Mouse (Mus musculus) CH12.LX (cell line): Measurements from ENCODE around the gene Cenpx. TPM values are rescaled to one million over a fixed set of nuclear protein-coding genes. Genes with fewer than 3 reads are reported as not detected.
A peak's percentile ranks its signal among the peaks of the same experiment; 100 is the strongest.

Experiments used
- DNase-seq: peaks from one replicate; pipeline ENCODE4 v3.0.0-alpha.2; 2013; ENCODE audit errors: extremely low read depth
- H3K27ac ChIP-seq: 2 replicates; pipeline ENCODE4 v1.5.1; 2012; ENCODE audit warnings: low read depth, mild to moderate bottlenecking, control low read depth, moderate library complexity; ENCODE audit not compliant: insufficient read depth
- H3K27me3 ChIP-seq: replicated peaks from 2 replicates; pipeline ENCODE3; 2012; ENCODE audit warnings: inconsistent platforms
- H3K36me3 ChIP-seq, 2 experiments: replicated peaks in 1 of 2; 2 replicates each; pipeline versions ENCODE3 to v1.6.1; 2012; ENCODE audit warnings: inconsistent platforms in 1 of 2, low read length in 1 of 2, mild to moderate bottlenecking in 1 of 2, mixed read lengths in 1 of 2, moderate library complexity in 1 of 2; ENCODE audit not compliant: control insufficient read depth in 1 of 2, insufficient read depth in 1 of 2
- H3K4me1 ChIP-seq, 2 experiments: 2 replicates each; pipeline ENCODE4 v1.6.1; 2012; ENCODE audit warnings: inconsistent platforms in 1 of 2, moderate library complexity in 1 of 2; ENCODE audit not compliant: insufficient read depth in 2 of 2, control insufficient read depth in 1 of 2
- H3K4me2 ChIP-seq: 2 replicates; pipeline ENCODE4 v1.6.1; 2012; ENCODE audit warnings: low read depth, mild to moderate bottlenecking, control low read depth; ENCODE audit not compliant: poor library complexity, insufficient read depth, severe bottlenecking
- H3K4me3 ChIP-seq, 3 experiments: fragments of 150-350 bp in 1 of 3; sonication (generic) in 1 of 3; replicated peaks in 1 of 3; 2 replicates each; pipeline versions ENCODE3 to v1.5.1; 2011 to 2012; ENCODE audit warnings: low read depth in 2 of 3, low read length in 2 of 3, mild to moderate bottlenecking in 2 of 3, moderate library complexity in 2 of 3, control low read depth in 1 of 3, improper control_type of control experiment in 1 of 3, inconsistent platforms in 1 of 3, mixed read lengths in 1 of 3; ENCODE audit not compliant: poor library complexity in 1 of 3
- H3K79me2 ChIP-seq: replicated peaks from 2 replicates; pipeline ENCODE4 v1.6.1; 2012; ENCODE audit warnings: mild to moderate bottlenecking, moderate library complexity; ENCODE audit not compliant: control insufficient read depth, poor library complexity, insufficient read depth, severe bottlenecking; ENCODE audit errors: extremely low read depth
- H3K9ac ChIP-seq: 2 replicates; pipeline ENCODE4 v1.6.1; 2012; ENCODE audit warnings: low read depth, mild to moderate bottlenecking, control low read depth, moderate library complexity; ENCODE audit not compliant: insufficient read depth
- H3K9me3 ChIP-seq: replicated peaks from 2 replicates; pipeline ENCODE3; 2012; ENCODE audit warnings: low read length, inconsistent platforms, mixed read lengths
- BHLHE40 ChIP-seq: IDR thresholded peaks from 2 replicates; pipeline ENCODE4 v1.6.1; 2011; ENCODE audit warnings: mild to moderate bottlenecking, low read depth, low read length, improper control_type of control experiment
- CHD2 ChIP-seq: IDR thresholded peaks from 2 replicates; pipeline ENCODE4 v1.6.1; 2011; ENCODE audit warnings: low read length, improper control_type of control experiment
- CTCF ChIP-seq, 2 experiments: IDR thresholded peaks in 1 of 2; conservative IDR thresholded peaks in 1 of 2; 2 replicates each; pipeline ENCODE4 v1.5.1; 2011 to 2012; ENCODE audit warnings: low read depth in 2 of 2, low read length in 2 of 2, improper control_type of control experiment in 1 of 2, inconsistent platforms in 1 of 2, mild to moderate bottlenecking in 1 of 2, moderate library complexity in 1 of 2
- E2F4 ChIP-seq: IDR thresholded peaks from 2 replicates; pipeline ENCODE4 v1.6.1; 2011; ENCODE audit warnings: low read depth, low read length, improper control_type of control experiment; ENCODE audit not compliant: insufficient replicate concordance
- GABPA ChIP-seq: IDR thresholded peaks from 2 replicates; pipeline ENCODE4 v1.6.1; 2012; ENCODE audit warnings: low read depth, low read length, improper control_type of control experiment, inconsistent platforms; ENCODE audit not compliant: insufficient replicate concordance
- HCFC1 ChIP-seq: IDR thresholded peaks from 2 replicates; pipeline ENCODE4 v1.6.1; 2012; ENCODE audit warnings: low read depth, mild to moderate bottlenecking, inconsistent platforms, low read length, improper control_type of control experiment
- JUN ChIP-seq: IDR thresholded peaks from 2 replicates; pipeline ENCODE4 v1.6.1; 2011; ENCODE audit warnings: low read depth, mild to moderate bottlenecking, low read length, improper control_type of control experiment, moderate library complexity; ENCODE audit not compliant: insufficient read depth
- JUND ChIP-seq: conservative IDR thresholded peaks from 2 replicates; pipeline ENCODE4 v1.6.1; 2011; ENCODE audit warnings: low read depth, low read length, improper control_type of control experiment
- KAT2A ChIP-seq: IDR thresholded peaks from 2 replicates; pipeline ENCODE4 v1.6.1; 2012; ENCODE audit warnings: low read length, improper control_type of control experiment, inconsistent platforms; ENCODE audit not compliant: insufficient replicate concordance
- MAFK ChIP-seq: IDR thresholded peaks from 2 replicates; pipeline ENCODE4 v1.6.1; 2011; ENCODE audit warnings: low read length, improper control_type of control experiment; ENCODE audit not compliant: insufficient replicate concordance
- MYC ChIP-seq: IDR thresholded peaks from 2 replicates; pipeline ENCODE4 v1.6.1; 2011; ENCODE audit warnings: low read depth, mild to moderate bottlenecking, improper control_type of control experiment, low read length
- PAX5 ChIP-seq: IDR thresholded peaks from 2 replicates; pipeline ENCODE4 v1.6.1; 2012; ENCODE audit warnings: low read length, inconsistent platforms, mixed read lengths
- POLR2AphosphoS2 ChIP-seq: IDR thresholded peaks from 2 replicates; pipeline ENCODE4 v1.6.1; 2011; ENCODE audit warnings: low read depth, low read length, improper control_type of control experiment
- RAD21 ChIP-seq: IDR thresholded peaks from 2 replicates; pipeline ENCODE4 v1.6.1; 2011; ENCODE audit warnings: low read depth, mild to moderate bottlenecking, low read length, improper control_type of control experiment, moderate library complexity
- SMC3 ChIP-seq: IDR thresholded peaks from 2 replicates; pipeline ENCODE4 v1.6.1; 2011; ENCODE audit warnings: low read depth, low read length, improper control_type of control experiment
- UBTF ChIP-seq: IDR thresholded peaks from 2 replicates; pipeline ENCODE4 v1.6.1; 2012; ENCODE audit warnings: low read depth, mild to moderate bottlenecking, inconsistent platforms, low read length, improper control_type of control experiment, moderate library complexity
- USF1 ChIP-seq: IDR thresholded peaks from 2 replicates; pipeline ENCODE4 v1.6.1; 2014; ENCODE audit warnings: low read depth, mild to moderate bottlenecking, inconsistent platforms, low read length, improper control_type of control experiment
- USF2 ChIP-seq: conservative IDR thresholded peaks from 2 replicates; pipeline ENCODE4 v1.6.1; 2011; ENCODE audit warnings: low read depth, low read length, improper control_type of control experiment
- ZKSCAN1 ChIP-seq: IDR thresholded peaks from 2 replicates; pipeline ENCODE4 v1.6.1; 2012; ENCODE audit warnings: low read depth, inconsistent platforms, low read length, improper control_type of control experiment, borderline replicate concordance
- ZMIZ1 ChIP-seq: IDR thresholded peaks from 2 replicates; pipeline ENCODE4 v1.6.1; 2012; ENCODE audit warnings: low read depth, mild to moderate bottlenecking, inconsistent platforms, low read length, improper control_type of control experiment
- ZNF384 ChIP-seq: IDR thresholded peaks from 2 replicates; pipeline ENCODE4 v1.6.1; 2012; ENCODE audit warnings: low read depth, low read length, improper control_type of control experiment, inconsistent platforms
- dilution Hi-C: fragments of 300-500 bp; cut with MboI; formaldehyde crosslinking; loops from 2 replicates; pipeline ENCODE4 v1.14.3; 2020; ENCODE audit warnings: low sequenced_read_pairs; ENCODE audit not compliant: extremely low pct_unique_long_range_greater_than_20kb, extremely low pct_ligation_motif_present
- in situ Hi-C: fragments of 300-500 bp; cut with MboI; formaldehyde crosslinking; loops from 3 replicates; pipeline ENCODE4 v1.14.3; 2019; ENCODE audit warnings: low sequenced_read_pairs, low pct_ligation_motif_present, low pct_unique_long_range_greater_than_20kb, mixed read lengths
- polyA plus RNA-seq: library from polyadenylated mRNA; unstranded; fragments of >175 nt; gene quantifications from 2 replicates; pipeline ENCODE4 v1.2.1, GENCODE M21; 2012; ENCODE audit warnings: low read depth; ENCODE audit not compliant: insufficient read length
- total RNA-seq, 2 experiments: library from RNA; depleted of rRNA; stranded (reverse); fragments of 300-350 nt in 1 of 2; fragments of >200 nt in 1 of 2; gene quantifications; 2 replicates each; pipeline ENCODE4 v1.2.3; 2012 to 2014

Gene Cenpx
- total and polyA plus RNA-seq, 3 experiments, result 76.5 to 122 (median 101) TPM

DNA sequence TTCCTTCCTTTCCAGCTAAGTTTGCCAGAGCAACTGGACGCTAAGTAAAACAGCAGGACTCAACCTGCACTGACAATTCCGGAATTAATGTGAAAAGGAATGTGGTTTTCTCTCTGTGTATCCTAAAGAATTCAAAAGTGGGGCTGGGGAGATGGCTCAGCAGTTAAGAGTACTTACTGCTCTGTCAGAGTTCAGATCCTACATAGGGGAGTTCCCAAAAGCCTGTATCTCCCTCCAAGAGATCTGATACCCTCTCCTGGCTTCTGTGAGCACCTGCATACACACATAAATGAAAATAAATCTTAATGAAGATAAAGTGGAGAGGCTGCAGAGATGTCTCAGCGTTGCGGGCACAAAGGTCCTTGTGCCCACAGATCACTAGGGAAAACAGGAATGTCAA lies 38.1 kb upstream of the Cenpx start:
- no peak overlapping the region for H3K4me3 ChIP-seq
- no peak overlapping the region for H3K9ac ChIP-seq
- no peak for DNase-seq
- H3K9me3 ChIP-seq, result no peaks in the 10 kb centered on the region
- dilution Hi-C loops, result no loop called here
- no peak overlapping the region for H3K27ac ChIP-seq
- H3K36me3 ChIP-seq, result no peaks in the 10 kb centered on the region
- no peak for TF ChIP-seq JUN
- no peak for TF ChIP-seq MAFK
- TF ChIP-seq ZNF384, result no peak
- no peak for TF ChIP-seq POLR2AphosphoS2
- no peak for TF ChIP-seq USF1
- TF ChIP-seq PAX5, result no peak
- TF ChIP-seq ZMIZ1, result no peak
- no peak for TF ChIP-seq ZKSCAN1
- TF ChIP-seq GABPA, result no peak
- no peak for TF ChIP-seq HCFC1
- no peak for TF ChIP-seq JUND
- TF ChIP-seq KAT2A, result no peak
- TF ChIP-seq RAD21, result no peak
- no peak for TF ChIP-seq E2F4
- no peak for TF ChIP-seq CHD2
- no peak for TF ChIP-seq UBTF
- no peak for TF ChIP-seq USF2
- TF ChIP-seq, all 38 proteins: peak for 0
- in situ Hi-C loops, result no loop called here
- Histone ChIP-seq H3K4me1 (no peaks in the 10 kb centered on the region), H3K27me3 (peaks cover 17% of the 10 kb centered on the region), H3K4me2 (no peak overlapping the region), H3K79me2 (no peaks in the 10 kb centered on the region)

- Histone ChIP-seq H3K4me3 (no peak overlapping the region), H3K27ac (no peak overlapping the region), H3K9me3 (no peaks in the 10 kb centered on the region), H3K4me1 (peaks cover 0 to 7% of the 10 kb centered on the region in 2 experiments; a peak in 2 of 4 replicates), H3K27me3 (peaks cover 31% of the 10 kb centered on the region), H3K9ac (no peak overlapping the region), H3K79me2 (no peaks in the 10 kb centered on the region), H3K4me2 (no peak overlapping the region), H3K36me3 (no peaks in the 10 kb centered on the region)
- in situ Hi-C loops, result no loop called here
- dilution Hi-C loops, result no loop called here
- TF ChIP-seq RAD21, result peak; percentile 65
- peak; percentile 47 for TF ChIP-seq SMC3
- TF ChIP-seq CTCF (conservative IDR thresholded peaks at IDR 0.05 in 1 of 2, IDR thresholded peaks at IDR 0.05 in 1 of 2; ENCODE audit: low read depth in 2 of 2, low read length in 2 of 2), result peak; percentile 61 to 76
- no peak for TF ChIP-seq ZMIZ1
- no peak for TF ChIP-seq BHLHE40
- TF ChIP-seq MYC, result no peak
- TF ChIP-seq UBTF, result no peak
- TF ChIP-seq JUND, result no peak
- peak; percentile 67 for DNase-seq
These were observed 35.9 kb upstream of the Cenpx start for GRCm38 (mm10) chr11:120749430-120749829.
